Mouse (Mus musculus) skeletal muscle tissue, adult 2 months (tissue): ENCODE measurements around the gene Gm20388.
A peak's percentile ranks its signal among the peaks of the same experiment; 100 is the strongest.

ENCODE experiments used
- DNase-seq: peaks from one replicate; pipeline ENCODE4 v3.0.0-alpha.2; 2012; ENCODE audit warnings: low read depth, low spot score

Gene Gm20388

GRCm38 (mm10) chr8:123880821-123881350, 3970.2 kb downstream of the Gm20388 start:
- DNase-seq, result no peak

GRCm38 (mm10) chr8:123882412-123882811, 3971.8 kb downstream of the Gm20388 start:
- DNase-seq, result no peak

GRCm38 (mm10) chr8:123883094-123883493, 3972.5 kb downstream of the Gm20388 start:
- peak; percentile 96 for DNase-seq

GRCm38 (mm10) chr8:123884721-123885565, 3974.3 kb downstream of the Gm20388 start:
- peak; percentile 81 for DNase-seq

GRCm38 (mm10) chr8:123887163-123887562, 3976.5 kb downstream of the Gm20388 start:
- no peak for DNase-seq

- no peak for DNase-seq
Observed at GRCm38 (mm10) chr8:123887956-123888355, 3977.3 kb downstream of the Gm20388 start.

GRCm38 (mm10) chr8:123889797-123890196, 3979.2 kb downstream of the Gm20388 start:
- DNase-seq, result no peak

GRCm38 (mm10) chr8:123891271-123891670, 3980.6 kb downstream of the Gm20388 start:
- no peak for DNase-seq

- DNase-seq, result peak; percentile 79
Observed at GRCm38 (mm10) chr8:123891883-123892585, 3981.4 kb downstream of the Gm20388 start.

- no peak for DNase-seq
Observed at GRCm38 (mm10) chr8:123892586-123893155, 3982.0 kb downstream of the Gm20388 start.

GRCm38 (mm10) chr8:123893413-123893812, 3982.8 kb downstream of the Gm20388 start:
- no peak for DNase-seq

- peak; percentile 98 for DNase-seq
Observed at GRCm38 (mm10) chr8:123894502-123895097, 3984.0 kb downstream of the Gm20388 start, which contains the start of gene Acta1. Gene Acta1 (minus strand): TSS chr8:123894751.

- DNase-seq, result peak; percentile 95
Observed at GRCm38 (mm10) chr8:123895230-123895629, 3984.6 kb downstream of the Gm20388 start.

- peak; percentile 93 for DNase-seq
Observed at GRCm38 (mm10) chr8:123895680-123896365, 3985.2 kb downstream of the Gm20388 start.

GRCm38 (mm10) chr8:123896366-123896761, 3985.7 kb downstream of the Gm20388 start:
- DNase-seq, result no peak

- no peak for DNase-seq
Observed at GRCm38 (mm10) chr8:123896774-123897173, 3986.1 kb downstream of the Gm20388 start.

GRCm38 (mm10) chr8:123898576-123898975, 3987.9 kb downstream of the Gm20388 start:
- DNase-seq, result no peak

- no peak for DNase-seq
Observed at GRCm38 (mm10) chr8:123899366-123899765, 3988.7 kb downstream of the Gm20388 start.

- DNase-seq, result peak; percentile 69
Observed at GRCm38 (mm10) chr8:123902653-123903052, 3992.0 kb downstream of the Gm20388 start.

GRCm38 (mm10) chr8:123907604-123908003, 3997.0 kb downstream of the Gm20388 start:
- no peak for DNase-seq

GRCm38 (mm10) chr8:123912265-123912664, 4001.6 kb downstream of the Gm20388 start:
- DNase-seq, result no peak
